Mouse (Mus musculus): ENCODE results near the gene Kirrel. TPM values are rescaled to one million over a fixed set of nuclear protein-coding genes. Genes with fewer than 3 reads are reported as not detected.

Kirrel gene
- polyA plus RNA-seq, 1 experiment, result 20.7 TPM

GRCm38 (mm10) chr3:87151294-87151826 lies 23.2 kb downstream of the Kirrel start:
- H3K79me2 ChIP-seq (ENCODE audit: control insufficient read depth, insufficient read depth), result peaks cover 80% of the 10 kb centered on the region
- H3ac ChIP-seq (ENCODE audit: control insufficient read depth, insufficient read length), result no peak overlapping the region
- peaks cover 10% of the 10 kb centered on the region for H3K36me3 ChIP-seq (ENCODE audit: control insufficient read depth, insufficient read depth)
- TF ChIP-seq E2F4 (IDR thresholded peaks at IDR 0.05; ENCODE audit: insufficient read depth), result no peak
- no peak for TF ChIP-seq MYOD1 (IDR thresholded peaks at IDR 0.05; ENCODE audit: control insufficient read depth in 1 of 3, insufficient read length in 2 of 3, low read depth in 2 of 3)
- peak overlapping the region; percentile 1 for H3K4me3 ChIP-seq
- H3K27me3 ChIP-seq (ENCODE audit: control insufficient read depth, insufficient read depth, insufficient read length), result no peaks in the 10 kb centered on the region
- peak overlapping the region; percentile 97 for H3K4me2 ChIP-seq (ENCODE audit: low read depth)

GRCm38 (mm10) chr3:87150689-87151244 lies 23.8 kb downstream of the Kirrel start:
- no peaks in the 10 kb centered on the region for H3K27me3 ChIP-seq (ENCODE audit: control insufficient read depth, insufficient read depth, insufficient read length)
- TF ChIP-seq POLR2AphosphoS2 (IDR thresholded peaks at IDR 0.05; ENCODE audit: insufficient read length, low read depth) (peak; percentile 75), USF1 (IDR thresholded peaks at IDR 0.05; ENCODE audit: low read depth) (no peak), TCF12 (IDR thresholded peaks at IDR 0.05; ENCODE audit: insufficient read depth, poor library complexity, severe bottlenecking) (no peak), REST (IDR thresholded peaks at IDR 0.05; ENCODE audit: insufficient read depth, insufficient read length) (no peak), SRF (IDR thresholded peaks at IDR 0.05; ENCODE audit: control insufficient read depth, insufficient read length, low read depth) (no peak), TCF3 (IDR thresholded peaks at IDR 0.05; ENCODE audit: insufficient read length, low read depth) (no peak), E2F4 (IDR thresholded peaks at IDR 0.05; ENCODE audit: insufficient read depth) (no peak), MAX (IDR thresholded peaks at IDR 0.05; ENCODE audit: low read depth) (no peak), MYOD1 (IDR thresholded peaks at IDR 0.05; ENCODE audit: control insufficient read depth in 1 of 3, insufficient read length in 2 of 3, low read depth in 2 of 3) (peak in 1 of 3 experiments; percentile 17), CEBPB (IDR thresholded peaks at IDR 0.05; ENCODE audit: insufficient read depth, poor library complexity, severe bottlenecking) (no peak), POLR2A (IDR thresholded peaks at IDR 0.05; ENCODE audit: insufficient read length, low read depth) (peak; percentile 53), MYOG (IDR thresholded peaks at IDR 0.05; ENCODE audit: control insufficient read depth in 1 of 3, insufficient read depth in 1 of 3, insufficient read length in 2 of 3, low read depth in 2 of 3) (no peak)
- H3K4me2 ChIP-seq (ENCODE audit: low read depth), result peak overlapping the region; percentile 97
- peaks cover 7% of the 10 kb centered on the region for H3K36me3 ChIP-seq (ENCODE audit: control insufficient read depth, insufficient read depth)
- H3ac ChIP-seq (ENCODE audit: control insufficient read depth, insufficient read length), result peak overlapping the region; percentile 3
- H3K4me3 ChIP-seq, result peak overlapping the region; percentile 1
- peaks cover 80% of the 10 kb centered on the region for H3K79me2 ChIP-seq (ENCODE audit: control insufficient read depth, insufficient read depth)

GRCm38 (mm10) chr3:87150056-87150688 lies 24.4 kb downstream of the Kirrel start:
- TF ChIP-seq E2F4 (IDR thresholded peaks at IDR 0.05; ENCODE audit: insufficient read depth), result no peak
- TF ChIP-seq MYOG (IDR thresholded peaks at IDR 0.05; ENCODE audit: control insufficient read depth in 1 of 3, insufficient read depth in 1 of 3, insufficient read length in 2 of 3, low read depth in 2 of 3), result no peak
- TF ChIP-seq USF1 (IDR thresholded peaks at IDR 0.05; ENCODE audit: low read depth), result no peak
- no peak for TF ChIP-seq REST (IDR thresholded peaks at IDR 0.05; ENCODE audit: insufficient read depth, insufficient read length)
- TF ChIP-seq TCF12 (IDR thresholded peaks at IDR 0.05; ENCODE audit: insufficient read depth, poor library complexity, severe bottlenecking), result no peak
- H3K4me3 ChIP-seq, result peak overlapping the region; percentile 1
- H3K27me3 ChIP-seq (ENCODE audit: control insufficient read depth, insufficient read depth, insufficient read length), result no peaks in the 10 kb centered on the region
- peaks cover 4% of the 10 kb centered on the region for H3K36me3 ChIP-seq (ENCODE audit: control insufficient read depth, insufficient read depth)
- H3ac ChIP-seq (ENCODE audit: control insufficient read depth, insufficient read length), result peak overlapping the region; percentile 3
- peak overlapping the region; percentile 97 for H3K4me2 ChIP-seq (ENCODE audit: low read depth)
- peaks cover 80% of the 10 kb centered on the region for H3K79me2 ChIP-seq (ENCODE audit: control insufficient read depth, insufficient read depth)

- H3K4me3 ChIP-seq, result no peak overlapping the region
- no peaks in the 10 kb centered on the region for H3K27me3 ChIP-seq (ENCODE audit: control insufficient read depth, insufficient read depth, insufficient read length)
- H3ac ChIP-seq (ENCODE audit: control insufficient read depth, insufficient read length), result no peak overlapping the region
- peaks cover 78% of the 10 kb centered on the region for H3K79me2 ChIP-seq (ENCODE audit: control insufficient read depth, insufficient read depth)
- H3K36me3 ChIP-seq (ENCODE audit: control insufficient read depth, insufficient read depth), result peaks cover 4% of the 10 kb centered on the region
- peak overlapping the region; percentile 97 for H3K4me2 ChIP-seq (ENCODE audit: low read depth)
- TF ChIP-seq MYOD1 (IDR thresholded peaks at IDR 0.05; ENCODE audit: control insufficient read depth in 1 of 3, insufficient read length in 2 of 3, low read depth in 2 of 3) (no peak), E2F4 (IDR thresholded peaks at IDR 0.05; ENCODE audit: insufficient read depth) (no peak), REST (IDR thresholded peaks at IDR 0.05; ENCODE audit: insufficient read depth, insufficient read length) (no peak), TCF12 (IDR thresholded peaks at IDR 0.05; ENCODE audit: insufficient read depth, poor library complexity, severe bottlenecking) (no peak), POLR2A (IDR thresholded peaks at IDR 0.05; ENCODE audit: insufficient read length, low read depth) (no peak), SRF (IDR thresholded peaks at IDR 0.05; ENCODE audit: control insufficient read depth, insufficient read length, low read depth) (no peak), TCF3 (IDR thresholded peaks at IDR 0.05; ENCODE audit: insufficient read length, low read depth) (no peak), MYOG (IDR thresholded peaks at IDR 0.05; ENCODE audit: control insufficient read depth in 1 of 3, insufficient read depth in 1 of 3, insufficient read length in 2 of 3, low read depth in 2 of 3) (no peak), USF1 (IDR thresholded peaks at IDR 0.05; ENCODE audit: low read depth) (no peak), MAX (IDR thresholded peaks at IDR 0.05; ENCODE audit: low read depth) (no peak), CEBPB (IDR thresholded peaks at IDR 0.05; ENCODE audit: insufficient read depth, poor library complexity, severe bottlenecking) (no peak), POLR2AphosphoS2 (IDR thresholded peaks at IDR 0.05; ENCODE audit: insufficient read length, low read depth) (no peak)
Measured at GRCm38 (mm10) chr3:87149425-87149824, 25.1 kb downstream of the Kirrel start.

Data from myocyte (in vitro differentiated cells).